Mouse (Mus musculus) cerebellum, adult 2 months (tissue): Measurements from ENCODE around the gene Cxcr2.

Source experiments
- CTCF ChIP-seq: fragments of 200-500 bp; IDR thresholded peaks from 2 replicates; pipeline ENCODE4 v1.5.1; 2011; ENCODE audit warnings: low read depth, mild to moderate bottlenecking, control low read depth, low read length, moderate library complexity, borderline replicate concordance; ENCODE audit not compliant: insufficient read depth
- POLR2A ChIP-seq: fragments of 200-500 bp; IDR thresholded peaks from 2 replicates; pipeline ENCODE4 v1.6.1; 2011; ENCODE audit warnings: low read length, control low read depth, borderline replicate concordance; ENCODE audit not compliant: insufficient read depth

DNA sequence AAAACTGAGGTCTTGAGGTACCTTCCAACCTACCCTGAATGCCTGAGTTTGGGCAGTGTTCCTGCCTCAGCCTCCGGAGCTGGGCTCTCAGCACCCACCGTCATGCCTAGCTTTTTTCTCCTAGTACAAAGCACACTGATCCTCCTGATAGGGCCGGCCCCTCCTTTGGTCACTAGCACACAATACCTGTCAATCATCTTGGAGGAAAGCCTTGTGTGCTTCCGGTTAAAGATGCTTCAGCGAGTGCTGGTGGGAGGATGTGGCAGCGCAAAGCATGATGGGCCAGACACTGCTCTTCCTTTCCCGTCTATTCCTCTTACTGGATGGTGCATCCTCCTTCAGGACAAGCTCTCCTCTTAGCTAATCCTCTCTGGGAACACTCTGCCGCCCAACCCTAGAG, 52.9 kb downstream of the Cxcr2 start:
- no peak for TF ChIP-seq CTCF
- TF ChIP-seq POLR2A = no peak
